Mouse (Mus musculus): ENCODE results near the gene Frrs1. TPM values are rescaled to one million over a fixed set of nuclear protein-coding genes. Genes with fewer than 3 reads are reported as not detected.

Frrs1 gene
- total and polyA plus RNA-seq, 2 experiments from 2014 or later: 3.8 to 7.0 TPM

DNA sequence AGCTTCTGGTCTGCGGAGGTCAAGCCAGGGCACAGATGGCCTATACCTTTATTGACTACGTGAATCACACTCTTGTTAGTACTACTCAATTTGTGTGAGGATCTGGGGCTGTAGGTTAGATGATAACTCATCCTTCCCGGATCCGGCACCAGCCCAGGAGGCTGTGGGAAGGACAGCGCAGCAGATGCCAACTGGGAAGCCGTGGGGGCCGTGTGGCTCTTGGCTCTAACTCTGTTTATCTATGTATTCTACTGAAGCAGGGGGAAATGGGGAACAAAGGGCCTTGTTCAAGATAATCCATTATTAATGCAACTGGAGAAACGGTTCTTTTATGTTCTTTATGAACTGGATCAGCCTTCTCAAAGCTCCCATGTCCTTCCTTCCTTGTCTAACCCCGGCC, 47.3 kb downstream of the Frrs1 start:
- DNase-seq (ENCODE audit: low spot score): no peak
- no peak for ATAC-seq (ENCODE audit: low FRiP score)

GRCm38 (mm10) chr3:116914374-116914773, 55.1 kb downstream of the Frrs1 start:
- Histone ChIP-seq H3K4me1 (ENCODE audit: insufficient read depth, low read length) (no peaks in the 10 kb centered on the region), H3K27me3 (ENCODE audit: insufficient read depth, low read length) (no peaks in the 10 kb centered on the region)
- WGBS: 89% methylated on average over 6 of the region's 6 CpGs

More for the DNA sequence above, 47.3 kb downstream of the Frrs1 start:
- H3K4me1 ChIP-seq (ENCODE audit: insufficient read depth, low read length): no peaks in the 10 kb centered on the region
- no peak overlapping the region for H3K9ac ChIP-seq (replicated peaks; ENCODE audit: low read length, poor library complexity, severe bottlenecking)
- no peaks in the 10 kb centered on the region for H3K27me3 ChIP-seq (ENCODE audit: insufficient read depth, low read length)
- no peaks in the 10 kb centered on the region for H3K9me3 ChIP-seq (ENCODE audit: low read length)
- H3K36me3 ChIP-seq (ENCODE audit: insufficient read depth, low read length): no peaks in the 10 kb centered on the region
- H3K4me2 ChIP-seq (ENCODE audit: low read depth, low read length, poor library complexity, severe bottlenecking): no peak overlapping the region
- no peak overlapping the region for H3K4me3 ChIP-seq (ENCODE audit: low read depth, low read length)
- WGBS: 47% methylated on average over 9 of the region's 9 CpGs
- no peak for TF ChIP-seq CTCF (IDR thresholded peaks at IDR 0.05)
- H3K27ac ChIP-seq (ENCODE audit: low read depth, low read length): no peak overlapping the region

GRCm38 (mm10) chr3:116914931-116915330, 55.7 kb downstream of the Frrs1 start:
- WGBS: 79% methylated on average over 3 of the region's 3 CpGs
- Histone ChIP-seq H3K9ac (replicated peaks; ENCODE audit: low read length, poor library complexity, severe bottlenecking) (no peak overlapping the region), H3K27me3 (ENCODE audit: insufficient read depth, low read length) (no peaks in the 10 kb centered on the region), H3K4me1 (ENCODE audit: insufficient read depth, low read length) (no peaks in the 10 kb centered on the region), H3K27ac (ENCODE audit: low read depth, low read length) (no peak overlapping the region), H3K4me2 (ENCODE audit: low read depth, low read length, poor library complexity, severe bottlenecking) (no peak overlapping the region), H3K4me3 (ENCODE audit: low read depth, low read length) (no peak overlapping the region), H3K36me3 (ENCODE audit: insufficient read depth, low read length) (no peaks in the 10 kb centered on the region), H3K9me3 (ENCODE audit: low read length) (no peaks in the 10 kb centered on the region)
- no peak for TF ChIP-seq CTCF (IDR thresholded peaks at IDR 0.05)
- ATAC-seq (ENCODE audit: low FRiP score) (no peak), DNase-seq (ENCODE audit: low spot score) (no peak)

More at GRCm38 (mm10) chr3:116914374-116914773, 55.1 kb downstream of the Frrs1 start:
- H3K9me3 ChIP-seq (ENCODE audit: low read length): no peaks in the 10 kb centered on the region
- no peak overlapping the region for H3K27ac ChIP-seq (ENCODE audit: low read depth, low read length)
- no peak overlapping the region for H3K4me2 ChIP-seq (ENCODE audit: low read depth, low read length, poor library complexity, severe bottlenecking)
- no peak overlapping the region for H3K9ac ChIP-seq (replicated peaks; ENCODE audit: low read length, poor library complexity, severe bottlenecking)
- H3K4me3 ChIP-seq (ENCODE audit: low read depth, low read length): no peak overlapping the region
- no peaks in the 10 kb centered on the region for H3K36me3 ChIP-seq (ENCODE audit: insufficient read depth, low read length)
- ATAC-seq (ENCODE audit: low FRiP score) (no peak), DNase-seq (ENCODE audit: low spot score) (no peak)
- TF ChIP-seq CTCF (IDR thresholded peaks at IDR 0.05): no peak

GRCm38 (mm10) chr3:116917016-116917415, 57.8 kb downstream of the Frrs1 start:
- H3K9ac ChIP-seq (replicated peaks; ENCODE audit: low read length, poor library complexity, severe bottlenecking): no peak overlapping the region
- no peak for ATAC-seq (ENCODE audit: low FRiP score)

DNA sequence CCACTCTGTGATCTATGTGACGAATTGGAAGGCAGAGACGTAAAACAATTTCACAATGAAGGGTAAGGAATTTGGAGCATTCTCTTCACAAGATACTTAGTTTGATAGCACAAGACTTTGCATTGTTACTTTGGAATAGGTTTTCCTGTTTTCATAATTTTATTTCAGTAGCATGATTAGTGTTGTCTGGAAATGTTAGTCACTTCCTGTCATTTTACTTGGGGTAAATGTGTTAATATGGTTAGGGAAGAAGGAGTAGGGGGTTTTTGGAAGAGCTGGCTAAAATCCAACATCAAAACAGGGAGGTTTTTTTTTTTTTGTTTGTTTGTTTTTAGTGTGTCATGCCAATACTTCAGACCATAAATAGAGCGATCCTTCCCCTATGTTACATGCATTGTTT, 62.3 kb downstream of the Frrs1 start:
- DNase-seq (ENCODE audit: low spot score) (no peak), ATAC-seq (ENCODE audit: low FRiP score) (no peak)
- Histone ChIP-seq H3K9ac (replicated peaks; ENCODE audit: low read length, poor library complexity, severe bottlenecking) (no peak overlapping the region), H3K27me3 (ENCODE audit: insufficient read depth, low read length) (no peaks in the 10 kb centered on the region), H3K4me1 (ENCODE audit: insufficient read depth, low read length) (no peaks in the 10 kb centered on the region), H3K36me3 (ENCODE audit: insufficient read depth, low read length) (no peaks in the 10 kb centered on the region), H3K4me2 (ENCODE audit: low read depth, low read length, poor library complexity, severe bottlenecking) (no peak overlapping the region), H3K27ac (ENCODE audit: low read depth, low read length) (no peak overlapping the region), H3K4me3 (ENCODE audit: low read depth, low read length) (no peak overlapping the region), H3K9me3 (ENCODE audit: low read length) (no peaks in the 10 kb centered on the region)
- 85% methylated on average over 3 of the region's 3 CpGs for WGBS
- TF ChIP-seq CTCF (IDR thresholded peaks at IDR 0.05): no peak

More at GRCm38 (mm10) chr3:116917016-116917415, 57.8 kb downstream of the Frrs1 start:
- Histone ChIP-seq H3K36me3 (ENCODE audit: insufficient read depth, low read length) (no peaks in the 10 kb centered on the region), H3K27me3 (ENCODE audit: insufficient read depth, low read length) (no peaks in the 10 kb centered on the region), H3K4me3 (ENCODE audit: low read depth, low read length) (no peak overlapping the region), H3K9me3 (ENCODE audit: low read length) (no peaks in the 10 kb centered on the region), H3K27ac (ENCODE audit: low read depth, low read length) (no peak overlapping the region), H3K4me2 (ENCODE audit: low read depth, low read length, poor library complexity, severe bottlenecking) (no peak overlapping the region), H3K4me1 (ENCODE audit: insufficient read depth, low read length) (no peaks in the 10 kb centered on the region)
- no peak for TF ChIP-seq CTCF (IDR thresholded peaks at IDR 0.05)
- no peak for DNase-seq (ENCODE audit: low spot score)
- WGBS: 97% methylated on average over 4 of the region's 4 CpGs

GRCm38 (mm10) chr3:116923042-116923441, 63.8 kb downstream of the Frrs1 start:
- no peak for DNase-seq (ENCODE audit: low spot score)
- Histone ChIP-seq H3K4me1 (ENCODE audit: insufficient read depth, low read length) (no peaks in the 10 kb centered on the region), H3K36me3 (ENCODE audit: insufficient read depth, low read length) (no peaks in the 10 kb centered on the region), H3K9me3 (ENCODE audit: low read length) (no peaks in the 10 kb centered on the region), H3K27me3 (ENCODE audit: insufficient read depth, low read length) (no peaks in the 10 kb centered on the region), H3K4me3 (ENCODE audit: low read depth, low read length) (no peak overlapping the region), H3K9ac (replicated peaks; ENCODE audit: low read length, poor library complexity, severe bottlenecking) (no peak overlapping the region), H3K4me2 (ENCODE audit: low read depth, low read length, poor library complexity, severe bottlenecking) (no peak overlapping the region), H3K27ac (ENCODE audit: low read depth, low read length) (no peak overlapping the region)
- TF ChIP-seq CTCF (IDR thresholded peaks at IDR 0.05): no peak
- 92% methylated on average over 12 of the region's 12 CpGs for WGBS
- no peak for ATAC-seq (ENCODE audit: low FRiP score)
